Mouse (Mus musculus) adipose tissue, adult 10 weeks (tissue): Measurements from ENCODE around the gene Gm3373. TPM values are rescaled to one million over a fixed set of nuclear protein-coding genes. Genes with fewer than 3 reads are reported as not detected.

Experiments used
- polyA plus RNA-seq: library from polyadenylated mRNA; stranded (reverse); fragments of 350-450 nt; fragmentation: Illumina TruSeq; extraction: RNeasy Lipid Tissue Mini Kit (QIAGEN cat#74804); gene quantifications from one replicate; pipeline ENCODE4 v1.2.3, GENCODE M21; 2014; ENCODE audit warnings: low read depth, low replicate concordance

Gene Gm3373
- polyA plus RNA-seq: 0.66 TPM

GRCm38 (mm10) chr14:5741477-5741876, at the start of gene Gm3373:
Gm3373 (minus strand) TSS chr14:5741577.

GRCm38 (mm10) chr14:5687357-5687756, 54.0 kb downstream of the Gm3373 start, which contains the start of gene Gm9603:
Gm9603 (minus strand) TSS chr14:5687457.

Other genes starting within 250 kb of the Gm3373 start
- gene Gm3488, start 239.9 kb downstream of the Gm3373 start, polyA plus RNA-seq: not detected
- not detected for gene Gm3532, start 203.1 kb downstream of the Gm3373 start, polyA plus RNA-seq
- not detected for gene Gm8265, start 108.5 kb downstream of the Gm3373 start, polyA plus RNA-seq
- gene Gm9603, start 54.1 kb downstream of the Gm3373 start, polyA plus RNA-seq: not detected
- gene Gm3383, start 66.4 kb upstream of the Gm3373 start, polyA plus RNA-seq: 0.31 TPM
- 0.81 TPM for gene Gm3424, start 88.8 kb upstream of the Gm3373 start, polyA plus RNA-seq
- gene Gm8237, start 138.8 kb upstream of the Gm3373 start, polyA plus RNA-seq: not detected
- 0.26 TPM for gene Gm3248, start 220.2 kb upstream of the Gm3373 start, polyA plus RNA-seq
- gene Gm3453, start 237.6 kb upstream of the Gm3373 start, polyA plus RNA-seq: not detected